Mouse (Mus musculus) yolk sac, embryonic 10.5 days (tissue): ENCODE measurements around the gene Tmcc2.

ENCODE experiments used
- DNase-seq: peaks from one replicate; pipeline ENCODE4 v3.0.0-alpha.2; 2017; ENCODE audit warnings: low spot score

Tmcc2 gene

GRCm38 (mm10) chr1:132389886-132390585 lies 1.0 kb downstream of the Tmcc2 start:
- peak; percentile 58 for DNase-seq

GRCm38 (mm10) chr1:132388813-132389803 lies 2.0 kb downstream of the Tmcc2 start:
- DNase-seq, result no peak

GRCm38 (mm10) chr1:132387943-132388342 lies 3.1 kb downstream of the Tmcc2 start:
- DNase-seq, result peak; percentile 33

GRCm38 (mm10) chr1:132386266-132386665 lies 4.8 kb downstream of the Tmcc2 start:
- DNase-seq, result no peak

GRCm38 (mm10) chr1:132385711-132386110 lies 5.4 kb downstream of the Tmcc2 start:
- no peak for DNase-seq

GRCm38 (mm10) chr1:132385266-132385665 lies 5.8 kb downstream of the Tmcc2 start:
- DNase-seq, result no peak

- DNase-seq, result no peak
Measured at GRCm38 (mm10) chr1:132384001-132384554, 7.0 kb downstream of the Tmcc2 start.

- no peak for DNase-seq
Measured at GRCm38 (mm10) chr1:132381929-132382328, 9.2 kb downstream of the Tmcc2 start.

GRCm38 (mm10) chr1:132380550-132381100 lies 10.5 kb downstream of the Tmcc2 start:
- DNase-seq, result no peak

- no peak for DNase-seq
Measured at GRCm38 (mm10) chr1:132377811-132378210, 13.3 kb downstream of the Tmcc2 start.

GRCm38 (mm10) chr1:132377055-132377365 lies 14.1 kb downstream of the Tmcc2 start:
- no peak for DNase-seq

GRCm38 (mm10) chr1:132376211-132377054 lies 14.6 kb downstream of the Tmcc2 start:
- no peak for DNase-seq

GRCm38 (mm10) chr1:132375256-132375655 lies 15.8 kb downstream of the Tmcc2 start:
- DNase-seq, result no peak

- no peak for DNase-seq
Measured at GRCm38 (mm10) chr1:132374873-132375244, 16.2 kb downstream of the Tmcc2 start.

GRCm38 (mm10) chr1:132374140-132374872 lies 16.8 kb downstream of the Tmcc2 start:
- peak; percentile 32 for DNase-seq

GRCm38 (mm10) chr1:132372896-132373534 lies 18.1 kb downstream of the Tmcc2 start:
- no peak for DNase-seq

- no peak for DNase-seq
Measured at GRCm38 (mm10) chr1:132372354-132372753, 18.7 kb downstream of the Tmcc2 start.

GRCm38 (mm10) chr1:132371298-132372081 lies 19.6 kb downstream of the Tmcc2 start:
- DNase-seq, result no peak

GRCm38 (mm10) chr1:132370681-132371173 lies 20.4 kb downstream of the Tmcc2 start:
- DNase-seq, result no peak
